Mouse (Mus musculus): ENCODE measurements around the gene Ccdc117.
"Not testable (repeated sequence)": the region's sequence is repeated elsewhere in the genome, so short reads cannot be mapped to it uniquely, and the experiment has no call there.

Gene Ccdc117

GRCm38 (mm10) chr11:5530717-5531116 lies 11.3 kb downstream of the Ccdc117 start:
- no peak for DNase-seq (ENCODE audit: low spot score in 2 of 2)

GRCm38 (mm10) chr11:5530172-5530571 lies 11.8 kb downstream of the Ccdc117 start:
- no peak for DNase-seq (ENCODE audit: low spot score in 2 of 2)

DNA sequence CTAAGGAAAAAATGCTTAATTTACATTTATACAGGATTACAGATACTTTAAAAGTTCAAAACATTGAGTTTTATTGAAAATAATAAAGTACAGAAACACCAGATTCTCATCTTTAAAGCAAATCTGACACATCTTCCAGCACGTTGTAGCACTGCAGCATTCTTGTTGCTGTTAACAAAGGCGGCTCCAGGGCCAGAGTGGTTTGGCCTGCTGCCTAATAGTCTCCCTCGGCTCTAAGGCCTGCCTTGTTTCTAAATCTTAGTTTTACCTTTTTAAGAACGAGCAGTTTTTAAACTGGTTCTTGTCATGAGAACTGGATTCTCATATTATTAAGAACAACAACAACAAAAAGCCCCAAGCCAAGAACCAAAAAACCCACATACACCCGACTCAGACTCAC lies 13.1 kb downstream of the Ccdc117 start:
- DNase-seq (ENCODE audit: low spot score in 2 of 2) = no peak

DNA sequence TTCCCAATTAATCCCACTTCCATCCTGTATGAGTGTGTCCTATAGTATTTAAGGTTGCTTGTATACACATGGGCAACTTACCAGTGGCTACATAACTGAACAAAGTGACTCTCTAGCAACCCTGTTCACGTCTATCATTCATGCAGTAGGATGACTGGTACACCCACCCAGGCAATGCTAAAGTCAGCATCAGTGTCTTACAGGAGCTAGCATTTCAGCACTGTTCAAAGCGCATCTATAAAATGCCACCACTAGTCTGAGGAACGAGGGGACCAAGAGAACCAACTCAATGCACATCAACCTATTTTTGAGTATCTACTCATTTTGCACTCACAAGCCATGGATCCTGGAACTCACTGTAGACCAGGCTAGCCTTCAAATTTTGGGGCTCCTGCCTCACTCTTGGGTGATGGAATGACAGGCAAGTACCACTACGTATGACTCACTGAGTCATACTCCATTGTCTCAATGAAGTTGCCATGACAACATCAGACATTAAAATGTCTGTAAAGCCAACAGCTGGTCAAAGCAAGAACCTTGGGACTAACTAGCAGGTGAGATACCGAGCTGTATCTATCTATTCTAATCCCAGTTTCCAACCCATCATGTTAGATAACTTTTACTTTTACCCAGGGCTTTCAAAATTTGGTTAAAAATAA lies 14.0 kb downstream of the Ccdc117 start:
- no peak for DNase-seq (ENCODE audit: low spot score in 2 of 2)

DNA sequence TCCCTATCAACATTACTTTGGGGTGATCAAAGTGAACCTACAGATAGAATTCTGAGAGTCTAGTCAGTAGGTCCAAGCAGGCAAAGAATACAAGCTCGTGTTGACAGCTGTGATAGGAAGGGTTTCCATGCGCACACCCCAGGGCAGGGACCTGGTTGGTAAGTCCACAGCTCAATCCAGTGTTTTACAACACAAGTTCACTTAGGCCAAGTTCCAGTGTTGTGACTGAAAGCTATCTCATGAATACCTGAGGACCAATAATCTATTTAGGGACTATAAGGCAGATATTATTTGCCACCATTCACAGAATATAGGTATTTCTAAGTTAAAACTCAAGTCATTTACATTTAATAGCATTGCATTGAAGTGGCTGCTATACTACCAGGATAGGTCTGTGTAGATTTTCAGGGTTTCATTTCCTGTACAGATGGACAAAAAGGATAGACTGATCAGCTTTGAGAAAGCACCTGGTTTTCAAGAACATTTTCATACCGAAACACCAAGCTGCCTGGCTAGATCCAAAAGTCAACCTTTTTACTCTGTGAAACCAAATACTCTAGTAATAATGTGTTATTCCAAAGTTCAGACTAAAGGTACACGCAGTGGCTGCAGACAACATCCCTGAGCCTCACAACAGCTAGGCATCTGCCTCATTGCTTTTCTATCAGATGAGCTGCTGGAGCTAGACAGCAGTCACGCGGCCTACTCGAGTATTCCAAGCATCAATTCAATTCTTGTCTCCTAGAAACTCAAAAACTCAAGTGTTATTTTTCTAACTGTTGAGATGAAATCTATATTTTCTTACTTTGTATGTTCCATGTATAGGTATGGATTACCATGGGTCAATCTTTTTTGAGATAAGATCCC lies 15.2 kb downstream of the Ccdc117 start:
- DNase-seq (ENCODE audit: low spot score in 2 of 2) = no peak

- DNase-seq (ENCODE audit: low spot score in 2 of 2) = no peak
Measured at GRCm38 (mm10) chr11:5525418-5525817, 16.6 kb downstream of the Ccdc117 start.

DNA sequence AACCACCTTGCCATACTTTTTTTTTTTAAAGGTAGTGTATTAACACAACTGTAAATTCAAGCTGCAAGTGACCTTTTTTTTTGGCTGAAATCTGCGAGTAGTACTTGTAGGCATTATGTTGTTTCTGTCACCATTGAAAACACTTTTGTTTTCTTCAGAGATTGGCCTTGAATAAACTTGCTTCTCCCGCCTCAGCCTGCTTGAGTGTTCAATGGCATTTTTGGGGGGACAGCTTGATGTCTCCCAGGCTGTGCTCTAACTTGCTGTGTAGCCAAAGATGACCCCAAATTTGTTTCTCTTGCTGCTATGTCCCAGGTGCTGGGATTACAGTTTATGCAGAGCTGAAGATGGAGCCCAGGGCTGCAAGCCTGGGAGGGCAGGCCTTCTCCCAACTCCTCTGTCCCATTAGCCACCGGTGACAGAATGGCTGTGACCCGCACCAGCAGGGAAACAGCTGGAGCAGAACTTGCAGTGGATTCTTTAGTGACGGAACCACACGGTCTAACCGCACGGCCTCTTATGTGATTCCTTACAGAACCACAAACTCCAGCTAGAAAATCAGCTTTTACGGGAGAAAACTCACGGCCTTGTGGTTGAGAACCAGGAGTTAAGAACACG lies 19.1 kb downstream of the Ccdc117 start:
- no peak for DNase-seq (ENCODE audit: low spot score in 2 of 2)

- DNase-seq (ENCODE audit: low spot score in 2 of 2) = peak in 1 of 2 experiments; percentile 58
Measured at GRCm38 (mm10) chr11:5521516-5522291, 20.3 kb downstream of the Ccdc117 start.

- DNase-seq (ENCODE audit: low spot score in 2 of 2) = peak in 1 of 2 experiments; percentile 35
Measured at GRCm38 (mm10) chr11:5521266-5521515, 20.8 kb downstream of the Ccdc117 start.

- DNase-seq (ENCODE audit: low spot score in 2 of 2) = peak; percentile 95 to 98
Measured at GRCm38 (mm10) chr11:5520412-5521265, 21.3 kb downstream of the Ccdc117 start, which contains the start of gene Xbp1. Xbp1 (plus strand) TSS chr11:5520659.

- no peak for DNase-seq (ENCODE audit: low spot score in 2 of 2)
Measured at GRCm38 (mm10) chr11:5519681-5520080, 22.3 kb downstream of the Ccdc117 start.

GRCm38 (mm10) chr11:5517346-5517745 lies 24.6 kb downstream of the Ccdc117 start:
- DNase-seq (ENCODE audit: low spot score in 2 of 2) = no peak

DNA sequence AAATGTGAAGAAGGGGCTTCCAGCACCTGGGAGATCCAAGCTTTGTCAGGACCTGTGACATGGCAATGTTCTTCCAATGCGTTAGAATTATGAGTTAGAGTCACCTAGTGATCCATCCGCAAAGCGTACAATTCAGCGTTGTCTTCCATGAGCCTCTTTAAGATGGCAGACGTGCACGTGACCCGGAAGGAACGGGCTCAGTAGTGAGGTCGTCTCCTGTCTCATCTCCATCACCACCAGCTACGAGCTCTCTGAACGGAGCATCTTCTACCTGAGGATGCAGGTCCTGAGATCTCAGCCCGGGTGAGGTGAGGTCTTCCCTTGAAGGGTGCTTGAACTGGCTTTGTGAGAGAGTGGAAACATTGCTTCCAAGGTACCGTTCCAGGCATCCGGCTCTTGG lies 25.4 kb downstream of the Ccdc117 start:
- no peak for DNase-seq (ENCODE audit: low spot score in 2 of 2)

DNA sequence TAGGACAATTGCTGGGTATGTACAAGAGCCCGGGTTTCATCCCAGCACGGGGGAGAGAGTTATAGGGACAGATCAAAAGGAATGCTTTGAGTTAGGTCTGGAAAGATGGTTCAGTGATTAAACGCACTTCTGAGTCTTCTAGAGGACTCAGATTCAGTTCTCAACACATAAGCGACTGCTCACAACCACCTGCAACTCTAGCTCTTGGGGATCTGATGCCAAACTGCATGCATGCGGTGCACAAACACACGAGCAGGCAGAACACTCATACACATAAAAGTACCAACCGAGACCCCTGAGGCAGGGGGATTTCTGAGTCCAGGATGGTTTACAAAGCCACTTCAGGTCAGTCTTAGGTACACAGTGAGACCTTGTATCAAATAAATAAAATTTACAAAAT lies 25.8 kb downstream of the Ccdc117 start:
- no peak for DNase-seq (ENCODE audit: low spot score in 2 of 2)

- DNase-seq (ENCODE audit: low spot score in 2 of 2) = no peak
Measured at GRCm38 (mm10) chr11:5515655-5516054, 26.3 kb downstream of the Ccdc117 start.

GRCm38 (mm10) chr11:5515196-5515595 lies 26.8 kb downstream of the Ccdc117 start:
- DNase-seq (ENCODE audit: low spot score in 2 of 2) = no peak

DNA sequence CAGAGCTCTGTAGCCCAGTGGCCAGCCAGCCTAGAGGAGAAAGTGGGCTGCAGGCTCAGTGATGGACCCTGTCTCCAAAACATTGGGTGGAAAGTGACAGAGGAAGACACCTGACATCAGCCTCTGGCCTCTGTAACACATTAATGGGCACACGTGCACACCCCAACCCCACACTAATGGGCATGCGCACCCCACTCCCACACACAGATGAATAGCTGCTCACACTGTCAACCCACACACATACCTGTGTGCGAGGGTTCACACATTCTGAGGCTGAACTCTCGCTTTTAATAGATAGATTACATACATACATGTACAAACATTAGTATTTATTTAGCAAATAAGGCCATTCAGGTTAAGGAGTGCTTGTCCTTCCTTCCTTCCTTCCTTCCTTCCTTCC lies 27.9 kb downstream of the Ccdc117 start:
- DNase-seq (ENCODE audit: low spot score in 2 of 2) = no peak

DNA sequence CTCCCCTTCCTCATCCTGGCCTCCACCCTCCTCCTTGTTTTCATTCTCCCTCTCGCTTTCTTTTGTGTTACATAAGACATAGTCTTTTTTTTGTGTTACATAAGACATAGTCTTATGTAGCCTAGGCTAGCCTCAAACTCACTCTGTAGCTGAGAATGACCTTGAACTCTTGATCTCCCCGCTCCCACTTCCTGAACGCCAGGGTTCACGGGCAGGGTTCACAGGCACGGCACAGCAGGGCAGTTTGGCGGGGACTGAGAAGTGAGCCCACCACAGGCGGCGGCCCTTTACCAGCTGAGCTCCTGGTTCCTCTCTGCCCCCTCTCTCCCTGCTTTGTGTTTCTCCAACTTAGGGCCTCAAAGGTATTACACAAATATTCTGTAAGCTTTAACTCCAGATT lies 29.0 kb downstream of the Ccdc117 start:
- DNase-seq (ENCODE audit: low spot score in 2 of 2) = no peak

DNA sequence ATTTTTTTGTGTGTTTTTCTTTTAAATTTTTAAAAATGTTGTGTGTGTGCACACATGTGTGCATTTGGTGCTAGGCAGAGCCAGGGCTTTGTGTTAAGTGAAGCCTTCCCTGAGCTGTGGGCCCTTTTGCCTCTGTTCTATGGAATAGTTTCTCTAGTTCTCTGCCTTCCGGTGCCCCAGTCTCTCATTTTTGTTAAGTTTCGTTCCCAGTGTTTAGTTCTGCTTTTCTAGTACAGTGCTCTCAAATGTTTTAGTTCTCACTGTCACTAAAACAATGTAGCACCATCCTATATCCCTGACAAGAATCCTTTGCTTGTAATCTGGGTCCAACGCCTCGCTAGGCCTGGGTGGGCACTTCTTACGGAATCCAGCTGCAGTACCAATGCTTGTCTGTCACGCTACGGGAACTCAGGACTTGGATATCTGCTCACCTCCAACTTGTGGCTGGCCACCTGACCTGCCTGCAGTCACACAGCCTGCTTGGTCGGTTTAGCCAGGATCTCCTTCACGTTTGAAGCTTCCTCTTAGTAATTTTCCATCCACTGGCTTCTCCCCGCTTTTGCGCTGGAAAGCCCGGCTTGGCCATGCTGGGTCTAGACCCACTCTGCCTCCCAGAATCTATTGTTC lies 29.8 kb downstream of the Ccdc117 start:
- DNase-seq (ENCODE audit: low spot score in 2 of 2) = no peak

DNA sequence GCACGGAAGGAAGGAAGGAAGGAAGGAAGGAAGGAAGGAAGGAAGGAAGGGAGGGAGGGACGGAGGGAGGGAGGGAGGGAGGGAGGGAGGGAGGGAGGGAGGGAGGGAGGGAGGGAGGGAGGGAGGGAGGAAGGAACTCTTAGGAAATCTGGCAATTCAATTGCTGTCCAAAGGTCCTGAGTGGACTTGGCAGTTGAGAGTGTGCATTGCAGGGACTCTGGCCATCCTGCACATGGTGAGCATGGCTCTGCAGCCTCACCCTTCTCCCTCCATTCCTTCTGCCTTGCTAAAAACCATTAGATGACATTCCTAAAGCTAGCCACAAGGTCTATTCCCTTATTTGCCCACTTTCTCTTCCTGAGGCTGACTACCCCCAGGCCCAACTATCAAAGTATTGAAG lies 31.3 kb downstream of the Ccdc117 start:
- DNase-seq (ENCODE audit: low spot score in 2 of 2) = not testable (repeated sequence)

GRCm38 (mm10) chr11:5510099-5510391 lies 31.9 kb downstream of the Ccdc117 start:
- no peak for DNase-seq (ENCODE audit: low spot score in 2 of 2)

Data from urinary bladder, postnatal 4 days (tissue).